Mouse (Mus musculus): ENCODE results near the gene Bcl2. TPM values are rescaled to one million over a fixed set of nuclear protein-coding genes. Genes with fewer than 3 reads are reported as not detected.
"Not testable (repeated sequence)": the region's sequence is repeated elsewhere in the genome, so short reads cannot be mapped to it uniquely, and the experiment has no call there.

Gene Bcl2
- polyA plus RNA-seq, 1 experiment from 2014 or later: 20.9 TPM

DNA sequence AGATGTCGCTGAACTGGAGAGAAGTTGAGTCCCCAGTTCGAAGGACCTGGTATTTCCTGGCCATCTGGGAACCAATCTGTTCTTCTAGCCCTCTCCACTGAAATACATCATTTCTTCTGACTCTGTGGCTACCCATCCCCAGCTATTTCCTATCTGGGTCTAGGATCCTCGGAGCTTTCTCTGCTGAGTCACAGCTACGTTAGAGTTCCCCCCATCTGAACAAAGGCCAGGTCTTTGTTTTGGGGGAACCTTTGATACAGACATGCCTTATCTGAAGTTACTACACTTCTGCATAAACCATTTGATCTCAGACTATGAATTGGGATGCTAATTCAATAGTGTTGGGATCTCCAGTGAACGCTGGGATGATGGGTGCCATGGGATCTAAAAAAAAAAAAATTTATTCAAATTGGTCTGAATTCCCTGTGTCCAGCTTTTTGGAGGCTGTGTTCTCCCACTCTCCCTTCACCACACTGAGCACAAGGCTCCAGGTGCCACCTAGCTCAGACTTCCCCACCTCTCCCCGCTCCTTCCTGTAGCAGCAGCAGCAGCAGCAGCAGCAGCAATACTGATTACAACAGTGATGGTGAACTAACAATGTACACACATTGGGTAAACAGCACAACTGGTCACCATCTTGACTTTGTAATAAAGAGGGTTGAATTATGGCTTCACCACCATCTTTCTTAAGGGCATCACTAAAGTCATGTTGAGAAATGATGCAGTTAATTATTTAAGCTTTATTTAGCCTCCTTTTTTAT lies 34.7 kb upstream of the Bcl2 start:
- 86% methylated on average over 6 of the region's 6 CpGs for WGBS
- ATAC-seq (ENCODE audit: low FRiP score, low TSS enrichment): no peak
- no peaks in the 10 kb centered on the region for H3K9me3 ChIP-seq (ENCODE audit: control insufficient read depth, low read length)

DNA sequence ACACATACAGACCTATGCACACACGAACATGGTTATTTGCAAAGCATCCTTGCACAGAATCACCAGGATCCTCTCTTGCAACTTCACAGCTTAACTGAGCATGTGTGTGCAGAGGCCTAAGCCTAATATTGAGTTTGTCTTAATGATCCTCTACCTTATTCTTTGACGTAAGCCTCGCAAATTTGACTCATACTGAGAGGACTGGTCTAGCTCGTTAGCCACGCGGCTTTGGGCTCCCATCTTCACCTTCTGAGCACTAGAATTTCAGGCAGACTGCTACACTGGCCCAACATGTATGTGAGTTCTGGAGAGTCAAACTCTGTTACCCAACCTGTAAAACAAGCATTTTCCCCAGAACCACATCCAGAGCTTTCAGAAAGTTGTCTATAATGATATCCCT lies 28.9 kb upstream of the Bcl2 start:
- no peak for ATAC-seq (ENCODE audit: low FRiP score, low TSS enrichment)
- H3K9ac ChIP-seq (ENCODE audit: low read depth, low read length): no peak overlapping the region
- H3K27me3 ChIP-seq (ENCODE audit: control insufficient read depth, insufficient read depth, low read length): no peaks in the 10 kb centered on the region
- 92% methylated on average over 6 of the region's 6 CpGs for WGBS
- no peaks in the 10 kb centered on the region for H3K4me1 ChIP-seq (ENCODE audit: control insufficient read depth, insufficient read depth, low read length)
- peaks cover 25% of the 10 kb centered on the region for H3K36me3 ChIP-seq (ENCODE audit: control insufficient read depth, insufficient read depth, low read length)
- H3K27ac ChIP-seq (ENCODE audit: low read depth, low read length): no peak overlapping the region
- H3K9me3 ChIP-seq (ENCODE audit: control insufficient read depth, low read length): no peaks in the 10 kb centered on the region
- no peak overlapping the region for H3K4me2 ChIP-seq (replicated peaks; ENCODE audit: low read depth, low read length)
- no peak overlapping the region for H3K4me3 ChIP-seq (ENCODE audit: low read length)

More for the DNA sequence above, 34.7 kb upstream of the Bcl2 start:
- Histone ChIP-seq H3K4me3 (ENCODE audit: low read length) (no peak overlapping the region), H3K4me1 (ENCODE audit: control insufficient read depth, insufficient read depth, low read length) (no peaks in the 10 kb centered on the region), H3K27ac (ENCODE audit: low read depth, low read length) (no peak overlapping the region), H3K9ac (ENCODE audit: low read depth, low read length) (no peak overlapping the region), H3K27me3 (ENCODE audit: control insufficient read depth, insufficient read depth, low read length) (no peaks in the 10 kb centered on the region), H3K36me3 (ENCODE audit: control insufficient read depth, insufficient read depth, low read length) (peaks cover 27% of the 10 kb centered on the region), H3K4me2 (replicated peaks; ENCODE audit: low read depth, low read length) (no peak overlapping the region)

DNA sequence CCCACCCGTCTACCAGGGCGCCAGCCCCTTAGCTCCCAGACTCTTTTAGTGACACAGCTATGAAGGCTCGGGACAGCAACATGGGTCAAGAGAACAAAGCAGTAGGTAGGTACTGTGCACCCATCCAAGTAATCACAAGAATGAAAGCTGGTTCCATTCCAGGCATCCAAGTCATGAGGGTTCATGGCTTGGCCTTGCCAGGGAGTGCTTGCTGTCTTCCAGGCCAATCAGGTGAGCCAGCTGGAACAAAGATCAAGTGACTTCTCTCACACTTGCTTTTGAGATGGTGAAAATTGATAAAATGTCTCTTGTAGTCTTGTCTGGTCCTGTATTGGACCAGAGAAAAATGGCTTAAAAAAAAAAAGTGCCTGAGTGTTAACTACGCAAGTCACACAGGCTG lies 26.7 kb upstream of the Bcl2 start:
- no peaks in the 10 kb centered on the region for H3K27me3 ChIP-seq (ENCODE audit: control insufficient read depth, insufficient read depth, low read length)
- H3K27ac ChIP-seq (ENCODE audit: low read depth, low read length): no peak overlapping the region
- peaks cover 6% of the 10 kb centered on the region; the same call in 1 of the 2 replicates for H3K36me3 ChIP-seq (ENCODE audit: control insufficient read depth, insufficient read depth, low read length)
- no peaks in the 10 kb centered on the region for H3K4me1 ChIP-seq (ENCODE audit: control insufficient read depth, insufficient read depth, low read length)
- H3K4me3 ChIP-seq (ENCODE audit: low read length): no peak overlapping the region
- ATAC-seq (ENCODE audit: low FRiP score, low TSS enrichment): no peak
- WGBS: 92% methylated on average over 4 of the region's 4 CpGs
- no peak overlapping the region for H3K4me2 ChIP-seq (replicated peaks; ENCODE audit: low read depth, low read length)
- no peaks in the 10 kb centered on the region for H3K9me3 ChIP-seq (ENCODE audit: control insufficient read depth, low read length)
- no peak overlapping the region for H3K9ac ChIP-seq (ENCODE audit: low read depth, low read length)

DNA sequence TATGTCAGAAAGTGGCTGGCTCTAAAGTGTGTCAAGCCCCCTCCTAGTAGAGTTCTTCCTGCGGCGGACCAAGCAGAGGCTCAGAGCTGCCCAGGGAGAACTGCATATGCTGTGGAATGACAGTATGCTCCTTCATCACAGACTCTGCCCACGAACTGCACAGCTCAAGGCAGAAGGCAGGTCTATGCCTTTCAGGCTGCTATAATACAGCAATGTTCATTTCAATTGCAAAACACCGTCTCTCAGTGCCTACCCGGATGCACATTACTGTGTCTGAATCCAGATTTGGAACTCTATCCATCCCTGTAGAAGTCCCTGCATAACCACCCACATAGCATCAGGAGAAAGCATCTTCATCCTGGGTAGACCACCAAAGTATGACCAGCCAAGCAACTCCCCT lies 25.7 kb upstream of the Bcl2 start:
- no peak overlapping the region for H3K4me2 ChIP-seq (replicated peaks; ENCODE audit: low read depth, low read length)
- no peak overlapping the region for H3K9ac ChIP-seq (ENCODE audit: low read depth, low read length)
- H3K9me3 ChIP-seq (ENCODE audit: control insufficient read depth, low read length): no peaks in the 10 kb centered on the region
- no peak overlapping the region for H3K27ac ChIP-seq (ENCODE audit: low read depth, low read length)
- H3K4me3 ChIP-seq (ENCODE audit: low read length): no peak overlapping the region
- H3K27me3 ChIP-seq (ENCODE audit: control insufficient read depth, insufficient read depth, low read length): no peaks in the 10 kb centered on the region
- 94% methylated on average over 5 of the region's 5 CpGs for WGBS
- peaks cover 5% of the 10 kb centered on the region; the same call in 1 of the 2 replicates for H3K36me3 ChIP-seq (ENCODE audit: control insufficient read depth, insufficient read depth, low read length)
- no peak for ATAC-seq (ENCODE audit: low FRiP score, low TSS enrichment)
- no peaks in the 10 kb centered on the region for H3K4me1 ChIP-seq (ENCODE audit: control insufficient read depth, insufficient read depth, low read length)

DNA sequence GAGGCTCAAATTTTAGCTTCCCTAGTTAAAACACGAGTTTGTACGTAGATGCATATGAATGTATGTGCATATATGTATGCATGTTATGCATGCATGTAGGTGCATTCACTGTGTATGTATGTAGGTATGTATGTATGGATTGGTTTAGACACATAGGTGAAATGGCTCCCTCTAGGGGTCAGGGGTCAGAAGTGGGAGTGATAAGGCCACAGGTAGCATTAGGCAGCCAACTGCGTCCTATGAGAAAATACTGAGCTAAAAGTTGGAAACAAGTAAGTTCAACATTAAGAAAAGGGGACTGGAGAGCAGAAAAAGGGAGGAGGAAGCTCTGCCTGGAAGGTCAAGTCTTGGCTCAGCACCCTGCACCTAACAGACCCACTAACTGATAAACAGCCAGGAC lies 24.0 kb upstream of the Bcl2 start:
- H3K9me3 ChIP-seq (ENCODE audit: control insufficient read depth, low read length): no peaks in the 10 kb centered on the region
- ATAC-seq (ENCODE audit: low FRiP score, low TSS enrichment): no peak
- WGBS: 83% methylated on average over 3 of the region's 3 CpGs

DNA sequence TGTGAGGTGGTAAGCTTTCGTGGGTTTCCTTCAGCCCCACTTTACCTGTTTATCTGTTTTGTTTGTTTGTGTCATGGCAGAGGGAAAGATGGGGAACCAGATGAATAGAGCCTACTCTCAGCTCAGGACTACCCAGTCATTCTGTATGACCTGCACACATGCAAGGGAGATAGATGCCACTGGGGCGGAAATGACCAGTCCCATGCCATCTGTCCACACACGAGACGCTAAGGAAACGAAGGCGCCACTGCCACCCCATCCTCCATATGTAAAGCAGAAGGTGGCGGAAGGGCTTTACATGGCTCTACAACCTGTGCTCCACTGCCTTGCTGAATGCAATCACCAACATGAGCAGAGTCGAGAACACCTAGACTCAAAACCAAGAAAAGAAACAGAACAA lies 22.1 kb upstream of the Bcl2 start:
- H3K4me1 ChIP-seq (ENCODE audit: control insufficient read depth, insufficient read depth, low read length): no peaks in the 10 kb centered on the region
- peaks cover 9% of the 10 kb centered on the region; the same call in 1 of the 2 replicates for H3K36me3 ChIP-seq (ENCODE audit: control insufficient read depth, insufficient read depth, low read length)
- no peaks in the 10 kb centered on the region for H3K9me3 ChIP-seq (ENCODE audit: control insufficient read depth, low read length)
- ATAC-seq (ENCODE audit: low FRiP score, low TSS enrichment): no peak
- H3K27ac ChIP-seq (ENCODE audit: low read depth, low read length): no peak overlapping the region
- no peaks in the 10 kb centered on the region for H3K27me3 ChIP-seq (ENCODE audit: control insufficient read depth, insufficient read depth, low read length)
- H3K9ac ChIP-seq (ENCODE audit: low read depth, low read length): no peak overlapping the region
- H3K4me2 ChIP-seq (replicated peaks; ENCODE audit: low read depth, low read length): no peak overlapping the region
- H3K4me3 ChIP-seq (ENCODE audit: low read length): no peak overlapping the region
- 95% methylated on average over 8 of the region's 8 CpGs for WGBS

More for the DNA sequence above, 24.0 kb upstream of the Bcl2 start:
- Histone ChIP-seq H3K4me3 (ENCODE audit: low read length) (no peak overlapping the region), H3K27ac (ENCODE audit: low read depth, low read length) (no peak overlapping the region), H3K27me3 (ENCODE audit: control insufficient read depth, insufficient read depth, low read length) (no peaks in the 10 kb centered on the region), H3K9ac (ENCODE audit: low read depth, low read length) (no peak overlapping the region), H3K4me1 (ENCODE audit: control insufficient read depth, insufficient read depth, low read length) (no peaks in the 10 kb centered on the region), H3K36me3 (ENCODE audit: control insufficient read depth, insufficient read depth, low read length) (peaks cover 15% of the 10 kb centered on the region; the same call in 1 of the 2 replicates), H3K4me2 (replicated peaks; ENCODE audit: low read depth, low read length) (no peak overlapping the region)

DNA sequence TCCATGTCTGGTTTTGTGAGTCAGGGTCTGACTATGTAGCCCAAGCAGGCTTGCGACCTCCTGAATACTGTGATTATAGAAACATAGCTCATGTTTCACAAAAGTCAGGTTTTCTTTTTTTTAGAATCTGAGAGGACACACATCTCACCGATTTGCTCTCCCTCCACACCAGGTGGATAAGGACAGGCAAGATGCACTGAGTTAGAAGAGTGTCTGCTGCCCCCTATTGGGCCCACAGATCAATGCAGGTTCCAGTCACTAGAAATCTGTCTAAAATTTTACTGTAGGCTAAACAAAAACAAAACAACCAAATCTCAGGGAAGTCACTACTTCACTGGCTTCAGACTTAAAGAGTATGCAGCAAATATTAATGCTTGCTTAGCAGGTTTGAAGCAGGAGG lies 21.5 kb upstream of the Bcl2 start:
- H3K27ac ChIP-seq (ENCODE audit: low read depth, low read length): no peak overlapping the region
- H3K4me3 ChIP-seq (ENCODE audit: low read length): no peak overlapping the region
- no peak overlapping the region for H3K4me2 ChIP-seq (replicated peaks; ENCODE audit: low read depth, low read length)
- peaks cover 9% of the 10 kb centered on the region; the same call in 1 of the 2 replicates for H3K36me3 ChIP-seq (ENCODE audit: control insufficient read depth, insufficient read depth, low read length)
- 47% methylated on average over 2 of the region's 2 CpGs for WGBS
- no peaks in the 10 kb centered on the region for H3K9me3 ChIP-seq (ENCODE audit: control insufficient read depth, low read length)
- H3K4me1 ChIP-seq (ENCODE audit: control insufficient read depth, insufficient read depth, low read length): no peaks in the 10 kb centered on the region
- no peak overlapping the region for H3K9ac ChIP-seq (ENCODE audit: low read depth, low read length)
- ATAC-seq (ENCODE audit: low FRiP score, low TSS enrichment): peak; percentile 43; the same call in 1 of the 2 replicates
- H3K27me3 ChIP-seq (ENCODE audit: control insufficient read depth, insufficient read depth, low read length): no peaks in the 10 kb centered on the region

DNA sequence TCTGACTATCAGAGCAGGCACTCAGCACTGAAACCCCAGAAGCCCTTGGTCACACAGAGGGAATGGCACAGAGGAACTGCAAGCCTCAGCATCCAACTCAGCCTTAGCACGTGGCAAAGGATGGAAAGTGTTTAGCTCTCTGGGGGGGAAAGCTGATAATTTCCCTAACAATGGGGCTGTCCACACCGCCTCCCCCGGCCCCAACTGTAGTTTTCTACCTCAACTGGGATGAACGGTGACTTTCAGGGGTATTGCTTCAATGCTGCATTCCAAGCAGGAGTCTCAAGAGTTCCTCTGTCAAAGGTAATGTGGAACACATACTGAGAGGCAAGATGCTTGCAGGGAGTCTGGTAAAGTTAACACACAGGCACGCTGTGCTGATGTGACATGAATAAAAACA lies 8.0 kb upstream of the Bcl2 start:
- no peak overlapping the region for H3K4me2 ChIP-seq (replicated peaks; ENCODE audit: low read depth, low read length)
- peaks cover 2% of the 10 kb centered on the region; the same call in 1 of the 2 replicates for H3K36me3 ChIP-seq (ENCODE audit: control insufficient read depth, insufficient read depth, low read length)
- H3K9me3 ChIP-seq (ENCODE audit: control insufficient read depth, low read length): no peaks in the 10 kb centered on the region
- no peak overlapping the region for H3K4me3 ChIP-seq (ENCODE audit: low read length)
- WGBS: 54% methylated on average over 5 of the region's 5 CpGs
- no peak overlapping the region for H3K27ac ChIP-seq (ENCODE audit: low read depth, low read length)
- ATAC-seq (ENCODE audit: low FRiP score, low TSS enrichment): no peak
- H3K27me3 ChIP-seq (ENCODE audit: control insufficient read depth, insufficient read depth, low read length): no peaks in the 10 kb centered on the region
- no peaks in the 10 kb centered on the region for H3K4me1 ChIP-seq (ENCODE audit: control insufficient read depth, insufficient read depth, low read length)
- no peak overlapping the region for H3K9ac ChIP-seq (ENCODE audit: low read depth, low read length)

DNA sequence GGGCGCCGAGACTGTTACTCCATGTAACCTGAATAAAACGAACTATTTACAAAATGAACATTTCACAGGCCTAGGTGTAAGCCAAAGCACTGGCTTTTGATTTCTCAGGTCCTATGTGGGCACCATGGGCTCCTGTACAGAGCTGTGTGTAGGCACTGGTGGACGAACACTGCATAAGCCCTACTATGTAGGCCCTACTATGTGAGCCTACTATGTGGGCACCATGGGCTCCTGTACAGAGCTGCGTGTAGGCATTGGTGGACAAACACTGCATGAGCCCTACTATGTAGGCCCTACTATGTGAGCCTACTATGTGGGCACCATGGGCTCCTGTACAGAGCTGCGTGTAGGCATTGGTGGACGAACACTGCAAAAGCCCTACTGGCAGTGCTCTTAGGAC lies 3.7 kb upstream of the Bcl2 start:
- WGBS: 73% methylated on average over 7 of the region's 7 CpGs
- H3K4me2 ChIP-seq (replicated peaks; ENCODE audit: low read depth, low read length); H3K9ac ChIP-seq (ENCODE audit: low read depth, low read length); H3K36me3 ChIP-seq (ENCODE audit: control insufficient read depth, insufficient read depth, low read length); H3K27me3 ChIP-seq (ENCODE audit: control insufficient read depth, insufficient read depth, low read length); H3K4me3 ChIP-seq (ENCODE audit: low read length); H3K4me1 ChIP-seq (ENCODE audit: control insufficient read depth, insufficient read depth, low read length); H3K9me3 ChIP-seq (ENCODE audit: control insufficient read depth, low read length); ATAC-seq (ENCODE audit: low FRiP score, low TSS enrichment); H3K27ac ChIP-seq (ENCODE audit: low read depth, low read length): not testable (repeated sequence)
